Mouse (Mus musculus): ENCODE results near the gene Slc41a3. TPM values are rescaled to one million over a fixed set of nuclear protein-coding genes. Genes with fewer than 3 reads are reported as not detected.

The Slc41a3 gene
- polyA plus RNA-seq, 1 experiment from 2014 or later, result 3.1 TPM

- no peaks in the 10 kb centered on the region for H3K9me3 ChIP-seq
Measured at GRCm38 (mm10) chr6:90689500-90689899, 85.0 kb downstream of the Slc41a3 start.

GRCm38 (mm10) chr6:90691935-90692334, 87.4 kb downstream of the Slc41a3 start:
- H3K27me3 ChIP-seq, result no peaks in the 10 kb centered on the region
- H3K4me2 ChIP-seq (replicated peaks), result no peak overlapping the region
- WGBS, result 87% methylated on average over 2 of the region's 2 CpGs

More at GRCm38 (mm10) chr6:90689500-90689899, 85.0 kb downstream of the Slc41a3 start:
- no peak for ATAC-seq (ENCODE audit: low FRiP score, low read depth)
- Histone ChIP-seq H3K36me3 (peaks cover 77% of the 10 kb centered on the region), H3K4me1 (no peaks in the 10 kb centered on the region), H3K27ac (replicated peaks) (no peak overlapping the region), H3K4me3 (no peak overlapping the region), H3K4me2 (replicated peaks) (no peak overlapping the region), H3K27me3 (no peaks in the 10 kb centered on the region), H3K9ac (replicated peaks) (no peak overlapping the region)
- 93% methylated on average over 10 of the region's 10 CpGs for WGBS

DNA sequence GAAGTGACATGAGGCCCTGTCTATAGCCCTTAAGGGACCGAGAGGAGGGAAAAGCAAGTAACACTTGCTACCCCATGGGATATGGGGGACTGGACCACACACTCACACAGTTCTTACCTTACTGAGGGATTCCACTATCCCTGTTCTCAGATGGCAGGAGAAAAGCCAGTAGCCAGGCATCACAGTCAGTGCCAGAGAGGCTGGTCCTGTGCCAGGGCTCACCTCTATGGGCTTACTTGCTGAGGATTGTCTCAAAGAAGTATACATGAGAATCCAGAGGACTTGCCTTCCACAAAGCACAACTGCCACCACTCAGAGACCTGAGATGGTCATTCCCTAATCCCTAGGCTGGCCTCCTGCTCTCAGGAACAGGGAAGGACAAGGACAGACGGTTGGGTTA, 87.9 kb downstream of the Slc41a3 start:
- no peak for ATAC-seq (ENCODE audit: low FRiP score, low read depth)
- H3K4me1 ChIP-seq, result no peaks in the 10 kb centered on the region
- WGBS, result 84% methylated on average over 2 of the region's 2 CpGs

More at GRCm38 (mm10) chr6:90691935-90692334, 87.4 kb downstream of the Slc41a3 start:
- no peak overlapping the region for H3K9ac ChIP-seq (replicated peaks)
- no peak overlapping the region for H3K4me3 ChIP-seq
- no peak for ATAC-seq (ENCODE audit: low FRiP score, low read depth)
- H3K4me1 ChIP-seq, result no peaks in the 10 kb centered on the region
- H3K27ac ChIP-seq (replicated peaks), result no peak overlapping the region
- peaks cover 71% of the 10 kb centered on the region for H3K36me3 ChIP-seq
- H3K9me3 ChIP-seq, result no peaks in the 10 kb centered on the region

DNA sequence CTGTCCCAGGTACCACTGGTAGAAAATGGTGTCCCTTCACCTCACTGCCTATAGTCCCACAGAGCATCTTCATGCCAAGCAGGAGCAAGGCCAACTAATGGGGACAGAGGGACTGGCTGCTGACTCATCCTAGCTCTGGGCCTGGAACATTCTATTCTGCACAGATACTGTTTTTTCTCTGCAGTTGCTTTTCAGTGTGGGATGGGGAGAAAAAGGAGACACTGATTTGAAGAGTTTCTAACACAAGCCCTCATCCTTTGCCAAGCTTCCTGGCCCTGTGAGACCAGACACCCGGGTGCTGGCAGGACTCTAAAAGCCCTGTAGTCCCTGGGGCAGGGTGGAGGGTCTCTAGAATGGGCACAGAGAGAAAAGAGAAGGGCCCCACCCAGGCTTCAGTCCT, 91.2 kb downstream of the Slc41a3 start:
- WGBS, result 90% methylated on average over 1 of the region's 1 CpGs
- Histone ChIP-seq H3K27me3 (no peaks in the 10 kb centered on the region), H3K4me1 (peaks cover 13% of the 10 kb centered on the region), H3K27ac (replicated peaks) (no peak overlapping the region), H3K9ac (replicated peaks) (no peak overlapping the region), H3K36me3 (peaks cover 40% of the 10 kb centered on the region), H3K9me3 (no peaks in the 10 kb centered on the region), H3K4me3 (no peak overlapping the region), H3K4me2 (replicated peaks) (no peak overlapping the region)
- ATAC-seq (ENCODE audit: low FRiP score, low read depth), result no peak

More for the DNA sequence above, 87.9 kb downstream of the Slc41a3 start:
- no peaks in the 10 kb centered on the region for H3K9me3 ChIP-seq
- H3K27ac ChIP-seq (replicated peaks), result no peak overlapping the region
- no peak overlapping the region for H3K4me3 ChIP-seq
- no peaks in the 10 kb centered on the region for H3K27me3 ChIP-seq
- peaks cover 70% of the 10 kb centered on the region for H3K36me3 ChIP-seq
- H3K4me2 ChIP-seq (replicated peaks), result no peak overlapping the region
- H3K9ac ChIP-seq (replicated peaks), result no peak overlapping the region

Small RNA genes within 50 kb of the gene (microRNA-seq; reads per million reads assigned to microRNA genes)
- gene Gm24816, result not detected

Other genes with a start within 250 kb of the Slc41a3 start
- 14.1 and 16.2 TPM in 2 replicates for gene Zxdc, start 235.2 kb upstream of the Slc41a3 start, polyA plus RNA-seq (2016; fragmentation: Nextera tagmentation; extraction: Ambion mirVana)
- 3.5 and 4.3 TPM in 2 replicates for gene Cfap100, start 175.9 kb upstream of the Slc41a3 start, polyA plus RNA-seq (2016; fragmentation: Nextera tagmentation; extraction: Ambion mirVana)
- gene Klf15, start 142.1 kb upstream of the Slc41a3 start, polyA plus RNA-seq (2016; fragmentation: Nextera tagmentation; extraction: Ambion mirVana), result 5.3 and 5.5 TPM in 2 replicates
- gene Aldh1l1, start 118.3 kb upstream of the Slc41a3 start, polyA plus RNA-seq (2016; fragmentation: Nextera tagmentation; extraction: Ambion mirVana), result 8.8 and 11.6 TPM in 2 replicates

All from midbrain, embryonic 12.5 days (tissue).